Comparison of ENCODE assay signal across 12 mouse cellular contexts in the genomic region with DNA sequence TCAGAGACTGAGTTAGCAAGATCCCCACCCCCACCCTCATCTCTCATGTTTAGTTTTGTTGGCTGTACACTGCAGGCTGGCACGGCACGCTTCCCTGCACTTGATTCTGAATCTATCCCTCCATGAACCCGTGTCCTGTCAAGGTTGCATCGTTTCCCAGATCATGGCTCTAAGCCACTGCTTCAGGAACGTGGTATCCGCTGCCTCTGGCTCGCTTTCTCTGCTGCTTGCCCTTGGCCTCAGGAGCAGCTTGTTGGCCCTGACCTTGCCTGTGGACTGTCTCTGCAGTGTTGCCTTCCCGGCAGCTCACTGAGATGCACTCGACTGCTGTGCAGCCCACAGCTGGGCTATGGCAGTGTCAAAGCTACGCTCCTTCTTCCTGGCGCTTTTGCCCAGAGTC.
DNase-seq lines count a peak whose midpoint lies in the region; ATAC-seq and TF ChIP-seq lines count a peak whose summit lies in the region.
"Had no signal": no experiment of that assay in that cellular context is flagged by ENCODE, and none has a peak within 500 bp of the region (broad histone marks: within the 10 kb centered on the region; RNA-seq: fewer than 3 reads in every experiment).

No protein-coding gene starts in this region.

- ATAC-seq in hindbrain, embryonic 13.5 days (ENCODE audit: low FRiP score), result no peak
- ATAC-seq in hindbrain, postnatal 0 days, result no peak
- no peak for ATAC-seq in heart, embryonic 14.5 days (ENCODE audit: insufficient number of reproducible peaks, insufficient read depth, low FRiP score, low read depth)
- no peak for ATAC-seq in kidney, postnatal 0 days (replicated peaks; ENCODE audit: low FRiP score, low read depth)
- ATAC-seq: midbrain, embryonic 16.5 days had no signal

- H3K4me3 ChIP-seq in hindbrain, embryonic 13.5 days, result no peak overlapping the region
- no peak overlapping the region for H3K4me3 ChIP-seq in hindbrain, postnatal 0 days (ENCODE audit: low read length)
- no peak overlapping the region for H3K4me3 ChIP-seq in heart, embryonic 14.5 days (ENCODE audit: control insufficient read depth in 1 of 2, insufficient read depth in 1 of 2, low read depth in 1 of 2, low read length in 2 of 2)
- no peak overlapping the region for H3K4me3 ChIP-seq in kidney, postnatal 0 days (replicated peaks; ENCODE audit: low read depth, low read length)
- H3K4me3 ChIP-seq: hindbrain, embryonic 10.5 days; limb, embryonic 15.5 days had no signal

- WGBS in hindbrain, embryonic 13.5 days, result 85% methylated on average over 11 of the region's 11 CpGs
- 65% methylated on average over 11 of the region's 11 CpGs for WGBS in hindbrain, postnatal 0 days
- whole genome bisulfite sequencing in heart, embryonic 14.5 days, result 41% methylated on average over 11 of the region's 11 CpGs
- WGBS in kidney, postnatal 0 days, result 41% methylated on average over 11 of the region's 11 CpGs

- no peak for TF ChIP-seq CTCF in hindbrain, postnatal 0 days (IDR thresholded peaks at IDR 0.05; ENCODE audit: low read depth)
- TF ChIP-seq CTCF in kidney, postnatal 0 days (IDR thresholded peaks at IDR 0.05; ENCODE audit: low read depth), result no peak

- H3K4me2 ChIP-seq in hindbrain, embryonic 13.5 days, result no peak overlapping the region
- no peak overlapping the region for H3K4me2 ChIP-seq in hindbrain, postnatal 0 days (ENCODE audit: low read depth, low read length)
- H3K4me2 ChIP-seq in heart, embryonic 14.5 days (ENCODE audit: low read length), result 0 out of 2 replicates have a peak overlapping the region, but pooled peaks have one; percentile 4
- no peak overlapping the region for H3K4me2 ChIP-seq in kidney, postnatal 0 days (ENCODE audit: low read length)
- H3K4me2 ChIP-seq: limb, embryonic 15.5 days had no signal

- DNase-seq in hindbrain, postnatal 0 days (ENCODE audit: low spot score), result no peak
- DNase-seq in adrenal gland, postnatal 36 days, result peak; percentile 77 to 83
- no peak for DNase-seq in kidney, postnatal 0 days (ENCODE audit: low spot score)
- DNase-seq in right cerebral cortex, postnatal 36 days (ENCODE audit: low spot score in 2 of 2), result no peak
- DNase-seq in left cerebral cortex, adult 11 months (ENCODE audit: low spot score), result no peak
- DNase-seq in cerebellum, postnatal 25 days, result no peak
- DNase-seq: lung, postnatal 10 days had no signal

- no peak overlapping the region for H3K9ac ChIP-seq in hindbrain, embryonic 13.5 days
- no peak overlapping the region for H3K9ac ChIP-seq in hindbrain, postnatal 0 days (replicated peaks; ENCODE audit: low read length)
- no peak overlapping the region for H3K9ac ChIP-seq in heart, embryonic 14.5 days (ENCODE audit: low read length)
- H3K9ac ChIP-seq in kidney, postnatal 0 days (ENCODE audit: low read depth, low read length), result no peak overlapping the region
- H3K9ac ChIP-seq: limb, embryonic 15.5 days had no signal

- H3K27ac ChIP-seq in hindbrain, embryonic 13.5 days, result peak overlapping the region; percentile 56; the same call in 1 of the 2 replicates
- no peak overlapping the region for H3K27ac ChIP-seq in hindbrain, postnatal 0 days
- H3K27ac ChIP-seq in heart, embryonic 14.5 days (replicated peaks in 1 of 2; ENCODE audit: control insufficient read depth in 1 of 2, insufficient read depth in 1 of 2, low read depth in 2 of 2, low read length in 2 of 2), result peak overlapping the region; percentile 4 to 56; a peak in 3 of 4 replicates
- H3K27ac ChIP-seq in kidney, postnatal 0 days, result peak overlapping the region; percentile 36
- H3K27ac ChIP-seq: hindbrain, embryonic 10.5 days; limb, embryonic 15.5 days had no signal

- H3K27me3 ChIP-seq in hindbrain, embryonic 13.5 days, result no peaks in the 10 kb centered on the region
- H3K27me3 ChIP-seq in hindbrain, postnatal 0 days (ENCODE audit: insufficient read depth, low read length), result no peaks in the 10 kb centered on the region
- H3K27me3 ChIP-seq in heart, embryonic 14.5 days (ENCODE audit: control insufficient read depth, insufficient read depth, low read length), result no peaks in the 10 kb centered on the region
- H3K27me3 ChIP-seq in kidney, postnatal 0 days (ENCODE audit: insufficient read depth, low read length), result no peaks in the 10 kb centered on the region
- H3K27me3 ChIP-seq: limb, embryonic 15.5 days had no signal

- H3K4me1 ChIP-seq in hindbrain, embryonic 13.5 days (replicated peaks), result peaks cover 64% of the 10 kb centered on the region
- peaks cover 12% of the 10 kb centered on the region; the same call in 1 of the 2 replicates for H3K4me1 ChIP-seq in hindbrain, postnatal 0 days (ENCODE audit: insufficient read depth, low read length)
- H3K4me1 ChIP-seq in heart, embryonic 14.5 days (ENCODE audit: control insufficient read depth in 2 of 2, insufficient read depth in 2 of 2, low read length in 2 of 2), result peaks cover 23 to 37% of the 10 kb centered on the region in 2 experiments
- peaks cover 33% of the 10 kb centered on the region for H3K4me1 ChIP-seq in kidney, postnatal 0 days (replicated peaks; ENCODE audit: insufficient read depth, low read length)

- no peaks in the 10 kb centered on the region for H3K9me3 ChIP-seq in hindbrain, embryonic 13.5 days
- no peaks in the 10 kb centered on the region for H3K9me3 ChIP-seq in hindbrain, postnatal 0 days (ENCODE audit: low read length)
- no peaks in the 10 kb centered on the region for H3K9me3 ChIP-seq in heart, embryonic 14.5 days (ENCODE audit: control insufficient read depth, low read length)
- no peaks in the 10 kb centered on the region for H3K9me3 ChIP-seq in kidney, postnatal 0 days (replicated peaks; ENCODE audit: low read length)
- H3K9me3 ChIP-seq: hindbrain, embryonic 10.5 days; limb, embryonic 15.5 days had no signal

- H3K36me3 ChIP-seq in hindbrain, embryonic 13.5 days, result 0 out of 2 replicates have a peak, but pooled peaks cover 3% of the 10 kb centered on the region
- no peaks in the 10 kb centered on the region for H3K36me3 ChIP-seq in hindbrain, postnatal 0 days (ENCODE audit: insufficient read depth, low read length)
- H3K36me3 ChIP-seq in heart, embryonic 14.5 days (ENCODE audit: control insufficient read depth, insufficient read depth, low read length), result no peaks in the 10 kb centered on the region
- 0 out of 2 replicates have a peak, but pooled peaks cover 4% of the 10 kb centered on the region for H3K36me3 ChIP-seq in kidney, postnatal 0 days (ENCODE audit: insufficient read depth, low read length)

Comparison
In these comparisons a context has a peak if more than half of its experiments do, and no peak if none do; other contexts are left out.
1. DNase-seq: peak in adrenal gland, postnatal 36 days (2 of 2); none in hindbrain, postnatal 0 days (single experiment), kidney, postnatal 0 days (single experiment), right cerebral cortex, postnatal 36 days (0 of 2), left cerebral cortex, adult 11 months (single experiment) and cerebellum, postnatal 25 days (0 of 2).